Mouse (Mus musculus): ENCODE data around the gene Tab1.

Gene Tab1

GRCm38 (mm10) chr15:80163716-80164115 is 30.8 kb downstream of the Tab1 start:
- no peak for DNase-seq

- DNase-seq: no peak
These were observed 32.5 kb downstream of the Tab1 start for GRCm38 (mm10) chr15:80165396-80165795.

DNA sequence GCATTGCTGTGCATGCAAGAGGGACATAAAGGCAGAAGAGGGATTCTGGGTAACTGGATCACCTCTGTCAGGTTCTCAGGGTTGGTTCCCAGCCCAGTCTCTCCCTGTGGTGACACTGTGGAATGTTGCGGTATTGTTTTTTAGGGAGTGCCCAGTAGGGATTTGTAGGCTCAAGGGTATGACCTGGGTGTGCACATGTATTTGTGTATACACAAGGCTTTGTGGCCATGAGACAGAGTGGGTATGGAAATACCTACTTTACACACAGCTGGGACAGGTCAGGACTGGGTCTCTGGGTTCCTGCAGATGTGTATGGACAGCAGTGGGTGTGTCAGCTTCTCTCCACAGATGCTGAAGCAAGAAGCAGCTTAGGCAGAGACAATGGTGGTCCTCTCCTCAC is 36.6 kb downstream of the Tab1 start:
- DNase-seq: no peak

DNA sequence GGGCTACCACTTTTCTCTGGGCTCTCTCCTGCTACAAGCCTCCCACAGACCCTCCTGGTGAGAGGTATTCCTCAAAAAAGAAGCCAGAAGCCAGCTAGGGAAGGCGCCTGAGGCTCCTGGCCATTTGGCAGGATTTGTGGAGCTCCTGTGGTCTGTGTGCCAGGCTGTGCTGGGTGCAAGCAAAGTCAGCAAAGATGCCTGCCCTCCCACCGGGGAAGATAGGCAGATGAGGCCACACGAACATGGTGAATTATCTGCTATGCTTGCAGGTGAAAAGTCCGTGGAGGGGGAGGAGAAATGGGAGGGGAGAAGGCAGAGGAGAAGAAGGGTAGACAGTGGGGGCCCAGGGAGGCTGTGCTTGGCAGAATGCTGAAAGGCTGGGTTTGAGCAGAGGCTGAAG is 37.4 kb downstream of the Tab1 start:
- no peak for DNase-seq

DNA sequence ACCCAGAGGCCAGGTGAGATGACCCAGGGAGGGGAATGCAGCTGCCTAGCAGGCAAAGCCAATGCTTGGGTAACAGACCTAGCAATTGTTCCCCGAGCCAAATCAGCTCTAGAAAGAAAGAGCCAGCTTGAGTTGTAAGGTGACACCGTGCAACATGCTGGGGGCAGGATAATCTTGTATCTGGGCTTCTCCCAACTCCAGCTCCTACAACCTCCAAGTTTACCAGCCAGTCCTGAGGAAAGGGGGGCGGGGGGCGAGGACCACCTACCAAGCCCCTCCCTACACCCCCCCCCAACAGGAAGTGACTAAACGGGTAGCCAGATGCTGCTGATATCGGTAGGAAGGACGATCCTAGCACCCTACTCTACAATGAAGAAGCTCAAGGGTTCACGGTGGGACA is 38.4 kb downstream of the Tab1 start:
- no peak for DNase-seq

GRCm38 (mm10) chr15:80171791-80172190 is 38.9 kb downstream of the Tab1 start:
- no peak for DNase-seq

- DNase-seq: no peak
These were observed 40.3 kb downstream of the Tab1 start, which contains the start of gene Mgat3 for GRCm38 (mm10) chr15:80173001-80173771. TSS of gene Mgat3 (plus strand) at chr15:80173721.

DNA sequence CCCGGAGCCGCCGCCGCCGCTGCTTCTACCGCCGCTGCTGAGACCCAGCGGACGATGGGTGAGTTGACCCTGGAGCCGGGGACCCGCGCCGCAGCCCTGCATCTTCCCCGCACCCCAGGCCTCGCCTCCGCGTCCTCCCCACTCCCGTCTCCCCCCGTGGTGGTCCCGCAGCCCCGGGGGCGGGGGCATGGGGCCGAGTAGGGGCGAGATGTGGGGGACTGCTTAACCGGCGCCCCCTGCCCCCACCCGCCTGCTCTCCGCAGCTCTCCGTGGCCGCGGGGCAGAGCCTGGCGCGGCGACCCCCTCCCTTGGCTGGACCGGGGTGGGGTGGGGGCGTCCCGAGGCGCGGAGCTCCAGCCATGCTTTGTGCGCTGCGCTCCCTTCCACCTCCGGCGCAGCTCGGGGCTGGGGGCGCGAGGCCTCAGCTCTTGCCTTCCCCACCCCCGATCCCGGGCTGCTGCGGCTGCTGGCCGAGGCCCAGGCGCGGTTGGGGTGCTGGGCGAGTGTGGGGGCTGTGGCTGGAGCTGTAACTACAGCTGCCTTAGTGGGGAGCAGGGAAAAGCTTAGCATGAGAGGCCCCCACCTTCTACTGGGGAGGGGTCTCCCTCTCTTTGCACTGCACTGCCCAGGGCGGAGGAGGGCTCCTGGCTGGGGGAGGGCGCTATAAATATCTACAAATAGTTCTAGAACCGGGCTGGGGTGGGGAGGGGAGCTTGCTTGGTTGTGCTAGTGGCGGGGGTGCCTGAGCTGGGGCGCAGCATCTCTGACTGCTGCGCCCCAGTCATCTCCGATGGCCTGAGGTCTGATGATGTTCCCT is 41.1 kb downstream of the Tab1 start:
- DNase-seq: no peak

- no peak for DNase-seq
These were observed 41.6 kb downstream of the Tab1 start for GRCm38 (mm10) chr15:80174598-80174875.

DNA sequence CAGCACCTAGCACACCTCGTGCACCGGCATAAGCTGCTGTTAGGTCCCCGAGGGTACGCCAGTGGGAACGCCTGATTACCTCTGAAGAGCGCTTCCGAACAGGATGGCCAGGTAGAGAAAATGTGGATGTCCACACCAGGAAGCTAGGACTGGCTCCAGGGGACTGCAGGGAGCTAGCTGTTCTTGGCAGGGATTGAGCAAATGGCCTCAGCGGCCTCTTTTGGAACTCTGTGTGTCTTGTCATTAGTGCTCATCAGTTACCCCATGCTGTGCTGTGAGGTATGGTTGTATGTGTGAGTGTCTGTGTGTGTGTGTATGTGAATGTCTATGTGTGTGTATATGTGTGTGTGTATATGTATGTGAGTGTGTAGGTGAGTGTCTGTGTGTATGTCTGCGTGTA is 42.4 kb downstream of the Tab1 start:
- no peak for DNase-seq

- DNase-seq: no peak
These were observed 42.8 kb downstream of the Tab1 start for GRCm38 (mm10) chr15:80175756-80176155.

DNA sequence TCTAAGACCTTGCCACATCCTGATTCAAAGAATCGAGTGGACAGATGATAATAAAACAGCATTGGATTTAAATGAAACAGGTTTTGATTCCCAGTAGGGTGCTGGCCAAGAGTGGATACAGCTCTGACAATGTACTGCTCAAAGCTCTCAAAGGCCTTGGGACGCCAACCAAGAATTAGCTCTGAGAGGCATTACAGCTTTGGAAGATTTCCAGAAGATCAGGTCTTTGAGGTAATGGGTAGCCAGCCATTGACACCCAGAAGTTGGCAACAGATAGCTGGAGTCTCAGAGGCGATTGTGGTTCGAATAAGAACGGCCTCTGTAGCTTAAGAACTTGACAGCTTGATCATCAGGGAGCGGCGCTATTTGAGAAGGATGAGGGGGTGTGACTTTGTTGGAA is 48.6 kb downstream of the Tab1 start:
- no peak for DNase-seq

DNA sequence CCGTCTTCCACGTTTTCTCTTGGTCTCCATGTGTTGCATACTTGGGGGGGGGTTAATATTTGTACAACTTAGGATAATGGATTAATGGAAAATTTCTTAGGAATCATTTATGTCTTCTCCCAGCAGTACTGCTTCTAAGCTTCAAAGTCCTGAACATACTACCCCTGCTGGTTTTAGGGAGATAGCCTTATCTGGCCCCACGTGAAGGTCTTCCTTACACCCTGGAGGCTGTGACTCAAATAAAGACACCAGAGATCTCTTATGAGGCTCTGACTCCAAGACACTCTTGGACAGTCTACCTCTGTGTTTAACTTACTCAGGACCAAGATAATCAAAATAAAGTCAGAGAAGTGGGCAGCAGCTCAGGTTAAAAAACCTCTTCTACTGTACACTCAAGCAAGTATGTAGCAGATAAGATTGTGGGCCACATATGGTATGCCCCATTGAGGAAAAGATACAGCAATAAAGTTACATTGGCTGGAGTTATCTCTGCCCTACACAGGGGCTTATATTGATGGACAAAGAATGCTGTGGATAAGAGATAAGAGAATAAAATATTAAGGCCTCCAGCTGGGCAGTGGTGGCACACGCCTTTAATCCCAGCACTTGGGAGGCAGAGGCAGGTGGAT is 49.3 kb downstream of the Tab1 start:
- no peak for DNase-seq

DNA sequence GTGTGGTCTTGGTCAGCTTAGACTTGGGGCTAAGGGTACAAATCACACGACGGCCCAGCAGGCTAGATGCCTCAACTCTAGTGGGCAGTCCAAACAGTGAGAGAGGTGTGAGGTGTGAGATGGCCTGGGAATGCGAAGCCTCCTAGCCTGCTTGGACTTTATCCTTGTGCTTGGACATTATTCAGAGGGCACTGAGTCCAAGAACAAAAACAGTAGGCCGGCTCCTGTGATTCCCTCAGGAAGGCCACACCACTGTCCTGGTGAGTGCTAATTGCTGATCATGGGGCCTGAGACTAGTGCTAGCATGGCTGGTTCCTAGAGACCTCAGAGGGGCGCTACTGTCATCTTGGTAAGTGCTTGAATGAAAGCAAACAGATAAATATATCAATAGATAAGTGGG is 56.0 kb downstream of the Tab1 start:
- no peak for DNase-seq

GRCm38 (mm10) chr15:80190075-80190474 is 57.1 kb downstream of the Tab1 start:
- no peak for DNase-seq

- DNase-seq: no peak
These were observed 58.8 kb downstream of the Tab1 start for GRCm38 (mm10) chr15:80191585-80192245.

DNA sequence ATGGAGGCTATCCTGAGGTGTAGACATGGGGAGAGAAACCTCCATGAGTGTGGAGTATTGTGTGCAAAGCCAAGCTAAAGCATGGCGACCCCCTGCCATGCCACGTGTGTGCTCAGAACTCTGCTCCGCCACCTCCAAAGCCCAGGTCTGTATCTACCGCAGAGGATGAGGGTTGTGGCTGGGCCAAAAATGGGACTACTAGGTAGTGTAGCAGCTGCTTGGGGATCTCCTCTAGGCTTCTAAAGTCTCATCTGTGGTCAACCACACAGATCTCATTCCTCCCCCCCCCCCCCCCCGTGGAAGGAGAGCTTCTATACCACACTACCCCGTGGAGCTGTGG is 59.3 kb downstream of the Tab1 start:
- peak; percentile 38 to 62 for DNase-seq

DNA sequence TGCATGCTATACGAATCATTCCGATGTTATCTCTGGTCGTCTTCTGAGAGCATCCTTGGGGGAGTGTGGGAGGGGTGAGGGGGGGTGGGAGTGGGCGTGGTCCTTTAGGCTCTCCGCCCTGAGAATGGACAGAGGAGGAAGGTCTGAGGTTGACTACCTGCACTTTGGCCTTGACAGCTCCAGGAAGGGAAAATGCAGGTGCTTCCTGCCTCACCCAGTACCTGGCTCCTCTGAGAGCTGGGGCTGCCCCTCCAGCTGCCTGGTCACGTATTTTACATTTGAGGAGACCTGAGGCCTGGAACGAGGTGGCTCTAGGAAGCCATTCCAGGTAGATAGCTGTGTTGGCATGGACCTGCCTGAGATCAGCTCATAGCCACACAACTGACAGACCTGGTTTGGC is 59.9 kb downstream of the Tab1 start:
- DNase-seq: no peak

DNA sequence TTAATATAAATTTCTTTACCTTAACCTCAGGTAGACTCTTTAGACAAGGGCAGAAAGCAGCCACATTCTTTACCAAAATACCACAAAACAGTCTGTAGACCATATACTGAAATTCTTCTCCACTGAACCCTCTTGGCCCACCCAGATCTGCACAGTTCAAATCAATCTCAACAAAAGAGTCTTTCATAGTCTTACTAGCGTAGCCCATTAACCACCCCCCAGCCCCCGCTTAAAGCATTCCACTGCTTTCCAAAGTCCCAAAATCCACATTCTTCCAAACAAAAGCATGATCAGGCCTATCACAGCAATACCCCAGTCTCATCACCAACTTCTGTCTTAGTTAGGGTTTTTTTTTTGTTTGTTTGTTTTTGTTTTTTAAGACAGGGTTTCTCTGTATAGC is 66.6 kb downstream of the Tab1 start:
- no peak for DNase-seq

DNA sequence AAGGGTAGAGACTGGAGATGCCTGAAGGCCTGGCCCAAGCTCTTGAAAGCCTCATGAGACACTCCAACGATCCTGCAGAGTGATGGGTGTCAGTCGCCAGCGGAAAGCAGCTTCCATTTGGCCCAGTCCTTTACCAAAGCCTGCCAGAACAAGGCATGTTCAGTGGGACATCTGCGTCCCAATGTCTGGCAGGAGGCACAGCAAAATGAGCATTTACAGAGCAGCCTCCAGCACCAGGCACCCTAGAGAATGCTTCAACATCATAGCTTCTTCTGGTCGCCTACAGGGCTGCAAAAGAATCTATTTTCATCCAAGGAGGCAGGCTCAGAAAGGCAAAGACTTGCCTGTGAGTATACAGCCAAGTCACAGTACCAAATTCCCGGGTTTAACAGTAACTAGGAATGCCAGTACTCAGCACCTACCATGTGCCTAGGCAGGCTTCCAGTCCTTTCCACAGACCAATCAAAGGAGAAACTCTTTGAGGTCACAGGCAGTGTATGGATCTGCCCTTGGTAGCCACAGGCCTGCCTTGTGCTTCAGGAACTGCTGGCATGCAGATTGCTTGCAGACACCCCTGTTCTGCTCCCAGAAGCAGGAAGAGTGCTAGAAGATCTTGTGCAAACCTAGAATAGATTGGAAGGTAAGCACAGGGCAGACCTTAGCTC is 69.3 kb downstream of the Tab1 start:
- no peak for DNase-seq

- peak; percentile 36 to 37 for DNase-seq
These were observed 70.5 kb downstream of the Tab1 start for GRCm38 (mm10) chr15:80203406-80203805.

- DNase-seq: no peak
These were observed 73.2 kb downstream of the Tab1 start for GRCm38 (mm10) chr15:80206057-80206565.

DNA sequence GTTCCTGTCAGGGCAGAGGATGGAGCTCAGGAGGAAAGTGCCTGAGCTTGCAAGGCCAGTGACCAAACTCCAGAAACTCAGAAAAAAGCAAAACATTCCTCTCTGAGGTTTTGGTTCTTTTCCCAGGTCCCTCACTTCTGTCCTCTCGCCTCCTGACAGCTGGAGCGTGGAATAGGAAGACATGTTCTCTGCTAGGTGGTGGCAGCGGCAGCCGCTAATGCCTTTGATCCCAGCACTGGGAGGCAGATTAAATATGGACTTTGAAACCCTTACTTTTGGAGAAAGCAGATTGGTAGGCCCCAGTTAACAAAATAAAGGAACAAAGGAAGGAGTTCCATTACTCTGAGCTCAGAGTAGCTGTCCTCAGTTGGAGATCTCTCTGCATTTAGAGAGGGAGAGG is 75.5 kb downstream of the Tab1 start:
- DNase-seq: no peak

All from thymus, postnatal 36 days (tissue).